Mouse (Mus musculus) intestine, postnatal 0 days (tissue): Measurements from ENCODE around the gene Edil3. TPM values are rescaled to one million over a fixed set of nuclear protein-coding genes. Genes with fewer than 3 reads are reported as not detected.

Experiments
- ATAC-seq: fragments of 200-750 bp; cut with Nextera tagmentation; 2 replicates; pipeline ENCODE4 v1.8.0; 2017; ENCODE audit warnings: mild to moderate bottlenecking, moderate TSS enrichment, moderate library complexity
- H3K27ac ChIP-seq: fragments of 300-500 bp; sonication (generic); 2 replicates; pipeline ENCODE4 v1.5.1; 2014; ENCODE audit warnings: mild to moderate bottlenecking, low read depth, low read length, moderate library complexity
- H3K27me3 ChIP-seq: fragments of 300-500 bp; sonication (generic); replicated peaks from 2 replicates; pipeline ENCODE4 v1.6.1; 2014; ENCODE audit warnings: low read length, mixed read lengths; ENCODE audit not compliant: control insufficient read depth, insufficient read depth
- H3K36me3 ChIP-seq: fragments of 300-500 bp; sonication (generic); 2 replicates; pipeline ENCODE4 v1.6.1; 2014; ENCODE audit warnings: mild to moderate bottlenecking, moderate library complexity; ENCODE audit not compliant: control insufficient read depth, insufficient read depth
- H3K4me1 ChIP-seq: fragments of 300-500 bp; sonication (generic); replicated peaks from 2 replicates; pipeline ENCODE4 v1.6.1; 2014; ENCODE audit warnings: antibody characterized with exemption, low read length, mixed read lengths; ENCODE audit not compliant: control insufficient read depth, insufficient read depth
- H3K4me2 ChIP-seq: fragments of 300-500 bp; sonication (generic); replicated peaks from 2 replicates; pipeline ENCODE4 v1.6.1; 2014; ENCODE audit warnings: low read depth, mild to moderate bottlenecking, moderate library complexity
- H3K4me3 ChIP-seq: fragments of 300-500 bp; sonication (generic); 2 replicates; pipeline ENCODE4 v1.5.1; 2014; ENCODE audit warnings: low read depth, low read length
- H3K9ac ChIP-seq: fragments of 300-500 bp; sonication (generic); 2 replicates; pipeline ENCODE4 v1.6.1; 2014; ENCODE audit warnings: mild to moderate bottlenecking, low read depth, low read length
- H3K9me3 ChIP-seq: fragments of 300-500 bp; sonication (generic); 2 replicates; pipeline ENCODE4 v1.6.1; 2016; ENCODE audit warnings: mixed run types; ENCODE audit not compliant: control insufficient read depth
- CTCF ChIP-seq: sonication (generic); IDR thresholded peaks from 2 replicates; pipeline ENCODE4 v1.5.1; 2016; ENCODE audit warnings: low read depth, mild to moderate bottlenecking, control low read depth, antibody characterized with exemption, moderate library complexity
- WGBS: fragments of 180-500 bp; shearing (Covaris S2); extraction: QIAGEN DNeasy Blood & Tissue Kit; methylation state at CpG from one replicate; pipeline ENCODE4 v1.1.7; 2014; 5-methylcytosine and 5-hydroxymethylcytosine counted together
- polyA plus RNA-seq: library from polyadenylated mRNA; unstranded; fragments of >200 nt; fragmentation: Nextera tagmentation; extraction: Ambion mirVana; gene quantifications from 2 replicates; pipeline ENCODE4 v1.2.1, GENCODE M21; 2015

Edil3 gene
- polyA plus RNA-seq, 1 experiment from 2014 or later: 3.0 TPM

GRCm38 (mm10) chr13:88833732-88834131 lies 12.5 kb downstream of the Edil3 start:
- 83% methylated on average over 1 of the region's 1 CpGs for WGBS
- H3K27me3 ChIP-seq: no peaks in the 10 kb centered on the region
- ATAC-seq: no peak
- no peak overlapping the region for H3K27ac ChIP-seq
- no peaks in the 10 kb centered on the region for H3K9me3 ChIP-seq
- H3K4me2 ChIP-seq: no peak overlapping the region
- H3K4me3 ChIP-seq: no peak overlapping the region
- no peaks in the 10 kb centered on the region for H3K36me3 ChIP-seq
- no peak for TF ChIP-seq CTCF
- H3K9ac ChIP-seq: no peak overlapping the region
- H3K4me1 ChIP-seq: no peaks in the 10 kb centered on the region

GRCm38 (mm10) chr13:88849739-88850138 lies 28.5 kb downstream of the Edil3 start:
- no peak for ATAC-seq
- Histone ChIP-seq H3K27me3 (no peaks in the 10 kb centered on the region), H3K4me2 (no peak overlapping the region), H3K4me1 (no peaks in the 10 kb centered on the region), H3K9me3 (no peaks in the 10 kb centered on the region), H3K9ac (no peak overlapping the region), H3K36me3 (no peaks in the 10 kb centered on the region), H3K4me3 (no peak overlapping the region), H3K27ac (no peak overlapping the region)
- TF ChIP-seq CTCF: no peak
- WGBS: 68% methylated on average over 4 of the region's 4 CpGs

DNA sequence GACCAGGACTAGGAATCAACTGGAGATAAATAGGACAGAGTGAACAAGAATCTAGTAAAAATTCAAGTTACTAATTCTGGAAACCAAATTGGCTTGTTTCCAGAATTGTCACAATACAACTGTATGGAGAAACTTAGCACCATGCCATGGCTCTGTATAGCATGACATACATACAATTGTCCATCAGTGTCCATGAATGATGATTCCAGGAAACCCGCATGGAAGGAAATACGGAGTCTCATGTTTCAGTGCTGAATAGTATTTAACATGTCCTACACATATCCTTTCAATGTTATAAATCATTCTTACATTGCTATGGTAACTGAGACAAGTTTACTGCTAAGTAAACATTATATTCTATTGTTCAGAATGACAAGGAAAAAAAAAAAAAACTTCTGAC lies 58.7 kb downstream of the Edil3 start:
- H3K9me3 ChIP-seq: no peaks in the 10 kb centered on the region
- H3K9ac ChIP-seq: no peak overlapping the region
- no peak overlapping the region for H3K27ac ChIP-seq
- H3K27me3 ChIP-seq: no peaks in the 10 kb centered on the region
- no peaks in the 10 kb centered on the region for H3K36me3 ChIP-seq
- no peak for ATAC-seq
- no peak overlapping the region for H3K4me3 ChIP-seq
- 54% methylated on average over 2 of the region's 2 CpGs for WGBS
- H3K4me2 ChIP-seq: no peak overlapping the region
- TF ChIP-seq CTCF: no peak
- no peaks in the 10 kb centered on the region for H3K4me1 ChIP-seq

DNA sequence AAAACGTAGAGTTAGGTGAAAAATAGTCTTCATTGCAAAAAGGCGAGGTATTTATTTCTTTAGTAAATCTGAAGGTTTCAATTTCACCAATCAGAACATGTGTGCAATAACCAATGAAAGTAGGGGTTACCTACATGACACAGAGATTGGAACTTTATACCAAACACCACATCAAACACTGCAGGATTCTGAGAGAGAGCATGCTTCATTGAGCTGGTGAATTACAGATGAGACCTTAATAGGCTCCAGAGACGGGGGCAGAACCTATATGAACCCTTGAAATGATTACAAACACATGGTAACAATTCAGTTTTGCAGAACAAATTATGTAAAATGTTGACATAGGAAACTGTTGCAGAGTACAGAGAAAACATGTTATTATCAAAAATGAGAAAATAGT lies 69.5 kb downstream of the Edil3 start:
- Histone ChIP-seq H3K9me3 (no peaks in the 10 kb centered on the region), H3K27ac (no peak overlapping the region), H3K4me1 (no peaks in the 10 kb centered on the region), H3K36me3 (no peaks in the 10 kb centered on the region), H3K4me2 (no peak overlapping the region), H3K9ac (no peak overlapping the region), H3K27me3 (no peaks in the 10 kb centered on the region), H3K4me3 (no peak overlapping the region)
- WGBS: 86% methylated on average over 3 of the region's 3 CpGs
- TF ChIP-seq CTCF: no peak
- no peak for ATAC-seq

DNA sequence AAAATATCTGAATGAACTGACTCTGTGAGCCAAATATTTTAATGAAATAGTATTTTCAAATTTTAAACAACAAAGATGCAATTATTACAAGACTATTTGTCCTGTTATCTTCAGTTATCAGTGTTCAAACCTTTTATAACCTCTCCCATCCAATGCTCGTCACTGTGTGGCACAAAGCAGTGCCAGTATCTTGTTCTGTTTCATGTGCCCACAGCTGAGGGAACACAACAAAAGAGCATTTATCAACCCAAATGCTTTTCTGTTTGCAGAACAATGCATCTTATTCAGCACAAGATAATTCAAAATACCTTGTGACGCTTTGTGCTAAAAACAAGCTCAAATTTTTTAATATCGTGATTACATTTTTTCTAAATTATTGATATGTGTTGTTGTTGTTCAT lies 78.8 kb downstream of the Edil3 start:
- Histone ChIP-seq H3K9ac (no peak overlapping the region), H3K27ac (no peak overlapping the region), H3K4me1 (no peaks in the 10 kb centered on the region), H3K4me3 (no peak overlapping the region), H3K36me3 (no peaks in the 10 kb centered on the region), H3K4me2 (no peak overlapping the region), H3K27me3 (no peaks in the 10 kb centered on the region), H3K9me3 (no peaks in the 10 kb centered on the region)
- ATAC-seq: no peak
- 77% methylated on average over 3 of the region's 3 CpGs for WGBS
- TF ChIP-seq CTCF: no peak

DNA sequence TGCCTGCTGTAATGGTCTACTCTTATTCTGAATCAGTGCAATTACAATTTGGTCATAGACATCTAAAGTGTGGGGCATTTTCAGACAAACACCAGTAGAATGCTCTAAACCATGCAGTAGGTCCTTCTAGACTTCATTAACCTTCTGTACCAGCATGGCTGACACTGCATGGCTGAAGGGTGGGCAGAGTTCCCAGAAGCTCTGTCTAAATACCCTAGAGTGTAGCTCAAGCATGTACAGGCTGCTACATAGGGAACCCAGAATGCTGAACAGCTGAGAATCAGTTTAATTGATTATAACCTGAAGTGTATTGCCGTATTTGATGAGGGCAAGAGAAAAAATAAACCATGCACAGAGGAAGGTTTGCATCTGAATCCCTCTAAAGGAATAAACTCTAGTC lies 86.1 kb downstream of the Edil3 start:
- no peak overlapping the region for H3K27ac ChIP-seq
- H3K4me3 ChIP-seq: no peak overlapping the region
- no peak for TF ChIP-seq CTCF
- no peaks in the 10 kb centered on the region for H3K27me3 ChIP-seq
- no peak for ATAC-seq
- H3K9me3 ChIP-seq: no peaks in the 10 kb centered on the region
- no peaks in the 10 kb centered on the region for H3K36me3 ChIP-seq
- WGBS: 90% methylated on average over 1 of the region's 1 CpGs
- H3K4me2 ChIP-seq: no peak overlapping the region
- H3K4me1 ChIP-seq: no peaks in the 10 kb centered on the region
- no peak overlapping the region for H3K9ac ChIP-seq

DNA sequence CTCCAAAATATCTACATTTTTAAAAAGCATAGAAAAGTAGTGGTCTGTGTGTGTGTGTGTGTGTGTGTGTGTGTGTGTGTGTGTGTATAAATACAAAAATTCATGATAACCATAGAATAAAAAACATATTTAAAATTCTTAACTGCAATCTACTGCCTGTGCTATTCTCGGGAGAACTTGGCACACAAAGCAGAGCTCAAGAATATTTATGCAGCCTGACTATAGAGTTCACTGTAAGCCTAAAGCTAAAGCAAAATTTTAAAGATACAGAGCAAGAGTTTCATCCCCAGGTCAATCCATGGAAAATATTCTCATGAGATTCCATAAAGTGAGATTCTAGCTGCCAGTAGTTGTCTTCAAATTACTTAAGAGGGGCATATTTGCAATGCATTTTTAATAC lies 86.9 kb downstream of the Edil3 start:
- no peaks in the 10 kb centered on the region for H3K4me1 ChIP-seq
- H3K4me3 ChIP-seq: no peak overlapping the region
- H3K4me2 ChIP-seq: no peak overlapping the region
- no peak overlapping the region for H3K9ac ChIP-seq
- no peaks in the 10 kb centered on the region for H3K9me3 ChIP-seq
- 69% methylated on average over 1 of the region's 1 CpGs for WGBS
- no peaks in the 10 kb centered on the region for H3K36me3 ChIP-seq
- H3K27ac ChIP-seq: no peak overlapping the region
- no peak for TF ChIP-seq CTCF
- ATAC-seq: no peak
- no peaks in the 10 kb centered on the region for H3K27me3 ChIP-seq
